Mouse (Mus musculus): ENCODE data around the gene Tango6. TPM values are rescaled to one million over a fixed set of nuclear protein-coding genes. Genes with fewer than 3 reads are reported as not detected.
A peak's percentile ranks its signal among the peaks of the same experiment; 100 is the strongest.
"Not testable (repeated sequence)": the region's sequence is repeated elsewhere in the genome, so short reads cannot be mapped to it uniquely, and the experiment has no call there.

Gene Tango6
- polyA plus RNA-seq, 1 experiment from 2014 or later = 5.8 TPM

GRCm38 (mm10) chr8:106865354-106865753, 182.5 kb downstream of the Tango6 start:
- Histone ChIP-seq H3K4me1 (ENCODE audit: control insufficient read depth, insufficient read depth, low read length) (no peaks in the 10 kb centered on the region), H3K27me3 (ENCODE audit: control insufficient read depth, insufficient read depth, low read length) (peaks cover 8% of the 10 kb centered on the region), H3K4me2 (ENCODE audit: low read depth, low read length) (no peak overlapping the region), H3K9me3 (ENCODE audit: control insufficient read depth, low read length) (no peaks in the 10 kb centered on the region), H3K27ac (ENCODE audit: low read depth, low read length) (no peak overlapping the region), H3K36me3 (ENCODE audit: control insufficient read depth, insufficient read depth, low read length) (no peaks in the 10 kb centered on the region), H3K4me3 (ENCODE audit: low read depth, low read length) (no peak overlapping the region), H3K9ac (replicated peaks; ENCODE audit: low read depth, low read length) (no peak overlapping the region)
- 71% methylated on average over 9 of the region's 9 CpGs for WGBS
- no peak for ATAC-seq (ENCODE audit: low read depth)

GRCm38 (mm10) chr8:106870051-106870450, 187.2 kb downstream of the Tango6 start, which contains the start of gene Has3:
TSS of gene Has3 (plus strand) at chr8:106870242.
- Histone ChIP-seq H3K36me3 (ENCODE audit: control insufficient read depth, insufficient read depth, low read length) (0 out of 2 replicates have a peak, but pooled peaks cover 6% of the 10 kb centered on the region), H3K9ac (replicated peaks; ENCODE audit: low read depth, low read length) (peak within 1 kb of the TSS; percentile 65), H3K4me3 (ENCODE audit: low read depth, low read length) (peak within 1 kb of the TSS; percentile 55), H3K4me1 (ENCODE audit: control insufficient read depth, insufficient read depth, low read length) (peaks cover 19% of the 10 kb centered on the region), H3K27me3 (ENCODE audit: control insufficient read depth, insufficient read depth, low read length) (peaks cover 19% of the 10 kb centered on the region), H3K27ac (ENCODE audit: low read depth, low read length) (peak within 1 kb of the TSS; percentile 64), H3K9me3 (ENCODE audit: control insufficient read depth, low read length) (no peaks in the 10 kb centered on the region), H3K4me2 (ENCODE audit: low read depth, low read length) (peak within 1 kb of the TSS; percentile 95)
- no peak for ATAC-seq (ENCODE audit: low read depth)
- 1% methylated on average over 18 of the region's 18 CpGs for WGBS

GRCm38 (mm10) chr8:106870537-106871327, 187.9 kb downstream of the Tango6 start:
- under 1% methylated on average over 50 of the region's 63 CpGs for WGBS
- H3K27ac ChIP-seq (ENCODE audit: low read depth, low read length) = peak overlapping the region; percentile 64
- ATAC-seq (ENCODE audit: low read depth) = peak; percentile 79
- no peaks in the 10 kb centered on the region for H3K9me3 ChIP-seq (ENCODE audit: control insufficient read depth, low read length)
- H3K4me1 ChIP-seq (ENCODE audit: control insufficient read depth, insufficient read depth, low read length) = peaks cover 19% of the 10 kb centered on the region
- peak overlapping the region; percentile 95 for H3K4me2 ChIP-seq (ENCODE audit: low read depth, low read length)
- peaks cover 19% of the 10 kb centered on the region for H3K27me3 ChIP-seq (ENCODE audit: control insufficient read depth, insufficient read depth, low read length)
- H3K4me3 ChIP-seq (ENCODE audit: low read depth, low read length) = peak overlapping the region; percentile 55
- 0 out of 2 replicates have a peak, but pooled peaks cover 6% of the 10 kb centered on the region for H3K36me3 ChIP-seq (ENCODE audit: control insufficient read depth, insufficient read depth, low read length)
- peak overlapping the region; percentile 65 for H3K9ac ChIP-seq (replicated peaks; ENCODE audit: low read depth, low read length)

- Histone ChIP-seq H3K36me3 (ENCODE audit: control insufficient read depth, insufficient read depth, low read length) (0 out of 2 replicates have a peak, but pooled peaks cover 6% of the 10 kb centered on the region), H3K4me1 (ENCODE audit: control insufficient read depth, insufficient read depth, low read length) (peaks cover 19% of the 10 kb centered on the region), H3K9me3 (ENCODE audit: control insufficient read depth, low read length) (no peaks in the 10 kb centered on the region), H3K4me3 (ENCODE audit: low read depth, low read length) (peak overlapping the region; percentile 55), H3K27me3 (ENCODE audit: control insufficient read depth, insufficient read depth, low read length) (peaks cover 19% of the 10 kb centered on the region), H3K9ac (replicated peaks; ENCODE audit: low read depth, low read length) (peak overlapping the region; percentile 65), H3K27ac (ENCODE audit: low read depth, low read length) (peak overlapping the region; percentile 64), H3K4me2 (ENCODE audit: low read depth, low read length) (peak overlapping the region; percentile 95)
- ATAC-seq (ENCODE audit: low read depth) = peak; percentile 35; the same call in 1 of the 2 replicates
- under 1% methylated on average over 15 of the region's 15 CpGs for WGBS
Observed at GRCm38 (mm10) chr8:106871328-106871926, 188.6 kb downstream of the Tango6 start.

GRCm38 (mm10) chr8:106871931-106872371, 189.1 kb downstream of the Tango6 start:
- peak overlapping the region; percentile 52; the same call in 1 of the 2 replicates for H3K27ac ChIP-seq (ENCODE audit: low read depth, low read length)
- H3K36me3 ChIP-seq (ENCODE audit: control insufficient read depth, insufficient read depth, low read length) = 0 out of 2 replicates have a peak, but pooled peaks cover 6% of the 10 kb centered on the region
- H3K4me1 ChIP-seq (ENCODE audit: control insufficient read depth, insufficient read depth, low read length) = peaks cover 19% of the 10 kb centered on the region
- H3K4me2 ChIP-seq (ENCODE audit: low read depth, low read length) = peak overlapping the region; percentile 95
- peak overlapping the region; percentile 65 for H3K9ac ChIP-seq (replicated peaks; ENCODE audit: low read depth, low read length)
- under 1% methylated on average over 22 of the region's 22 CpGs for WGBS
- ATAC-seq (ENCODE audit: low read depth) = peak; percentile 41; the same call in 1 of the 2 replicates
- peaks cover 19% of the 10 kb centered on the region for H3K27me3 ChIP-seq (ENCODE audit: control insufficient read depth, insufficient read depth, low read length)
- H3K4me3 ChIP-seq (ENCODE audit: low read depth, low read length) = peak overlapping the region; percentile 55
- H3K9me3 ChIP-seq (ENCODE audit: control insufficient read depth, low read length) = no peaks in the 10 kb centered on the region

GRCm38 (mm10) chr8:106872454-106873034, 189.7 kb downstream of the Tango6 start:
- H3K9ac ChIP-seq (replicated peaks; ENCODE audit: low read depth, low read length) = peak overlapping the region; percentile 65
- H3K27me3 ChIP-seq (ENCODE audit: control insufficient read depth, insufficient read depth, low read length) = peaks cover 19% of the 10 kb centered on the region
- H3K4me2 ChIP-seq (ENCODE audit: low read depth, low read length) = peak overlapping the region; percentile 95
- H3K27ac ChIP-seq (ENCODE audit: low read depth, low read length) = 0 out of 2 replicates have a peak overlapping the region, but pooled peaks have one; percentile 52
- peaks cover 19% of the 10 kb centered on the region for H3K4me1 ChIP-seq (ENCODE audit: control insufficient read depth, insufficient read depth, low read length)
- H3K9me3 ChIP-seq (ENCODE audit: control insufficient read depth, low read length) = no peaks in the 10 kb centered on the region
- peak overlapping the region; percentile 55 for H3K4me3 ChIP-seq (ENCODE audit: low read depth, low read length)
- H3K36me3 ChIP-seq (ENCODE audit: control insufficient read depth, insufficient read depth, low read length) = 0 out of 2 replicates have a peak, but pooled peaks cover 6% of the 10 kb centered on the region
- 9% methylated on average over 8 of the region's 8 CpGs for WGBS
- ATAC-seq (ENCODE audit: low read depth) = no peak

GRCm38 (mm10) chr8:106880121-106880707, 197.3 kb downstream of the Tango6 start:
- Histone ChIP-seq H3K4me2 (ENCODE audit: low read depth, low read length) (no peak overlapping the region), H3K9me3 (ENCODE audit: control insufficient read depth, low read length) (no peaks in the 10 kb centered on the region), H3K9ac (replicated peaks; ENCODE audit: low read depth, low read length) (no peak overlapping the region), H3K4me3 (ENCODE audit: low read depth, low read length) (no peak overlapping the region), H3K27me3 (ENCODE audit: control insufficient read depth, insufficient read depth, low read length) (no peaks in the 10 kb centered on the region), H3K27ac (ENCODE audit: low read depth, low read length) (no peak overlapping the region), H3K36me3 (ENCODE audit: control insufficient read depth, insufficient read depth, low read length) (peaks cover 22% of the 10 kb centered on the region), H3K4me1 (ENCODE audit: control insufficient read depth, insufficient read depth, low read length) (no peaks in the 10 kb centered on the region)
- no peak for ATAC-seq (ENCODE audit: low read depth)
- 91% methylated on average over 8 of the region's 8 CpGs for WGBS

- not testable (repeated sequence) for H3K9me3 ChIP-seq (ENCODE audit: control insufficient read depth, low read length); H3K27me3 ChIP-seq (ENCODE audit: control insufficient read depth, insufficient read depth, low read length); H3K4me1 ChIP-seq (ENCODE audit: control insufficient read depth, insufficient read depth, low read length); H3K4me3 ChIP-seq (ENCODE audit: low read depth, low read length); H3K27ac ChIP-seq (ENCODE audit: low read depth, low read length); H3K4me2 ChIP-seq (ENCODE audit: low read depth, low read length); H3K9ac ChIP-seq (replicated peaks; ENCODE audit: low read depth, low read length); ATAC-seq (ENCODE audit: low read depth)
- H3K36me3 ChIP-seq (ENCODE audit: control insufficient read depth, insufficient read depth, low read length) = peaks cover 38% of the 10 kb centered on the region
- WGBS = 96% methylated on average over 11 of the region's 11 CpGs
Observed at GRCm38 (mm10) chr8:106884094-106884493, 201.2 kb downstream of the Tango6 start.
